Mouse (Mus musculus) T-helper 2 cell (primary cell): ENCODE data around the gene Eif2d.
"Not testable (repeated sequence)": the region's sequence is repeated elsewhere in the genome, so short reads cannot be mapped to it uniquely, and the experiment has no call there.

Source experiments
- in situ Hi-C: fragments of 300-600 bp; cut with MboI, MseI; formaldehyde crosslinking; loops from one replicate; pipeline ENCODE4 v1.15.1; 2025; ENCODE audit warnings: high pct_unique_total_duplicates

The Eif2d gene

GRCm38 (mm10) chr1:131139102-131140095 is 13.6 kb upstream of the Eif2d start:
- in situ Hi-C loops, result no loop called here

- in situ Hi-C loops, result no loop called here
Observed at GRCm38 (mm10) chr1:131141449-131141848, 11.5 kb upstream of the Eif2d start.

GRCm38 (mm10) chr1:131142472-131142871 is 10.5 kb upstream of the Eif2d start:
- in situ Hi-C loops, result no loop called here

GRCm38 (mm10) chr1:131145222-131145621 is 7.8 kb upstream of the Eif2d start:
- in situ Hi-C loops, result not testable (repeated sequence)

GRCm38 (mm10) chr1:131146181-131146614 is 6.8 kb upstream of the Eif2d start:
- in situ Hi-C loops, result no loop called here

- in situ Hi-C loops, result no loop called here
Observed at GRCm38 (mm10) chr1:131149496-131149895, 3.5 kb upstream of the Eif2d start.

- in situ Hi-C loops, result no loop called here
Observed at GRCm38 (mm10) chr1:131155456-131155855, 2.5 kb downstream of the Eif2d start.

GRCm38 (mm10) chr1:131159573-131160327 is 6.8 kb downstream of the Eif2d start:
- in situ Hi-C loops, result not testable (repeated sequence)

- in situ Hi-C loops, result no loop called here
Observed at GRCm38 (mm10) chr1:131161091-131161490, 8.1 kb downstream of the Eif2d start.

GRCm38 (mm10) chr1:131164427-131164826 is 11.4 kb downstream of the Eif2d start:
- in situ Hi-C loops, result no loop called here

GRCm38 (mm10) chr1:131167612-131168011 is 14.6 kb downstream of the Eif2d start:
- in situ Hi-C loops, result no loop called here

- in situ Hi-C loops, result loop anchor here (5.0 kb wide), 1 partner anchor 89 kb away; no protein-coding TSS in a partner anchor
Observed at GRCm38 (mm10) chr1:131173001-131173400, 20.0 kb downstream of the Eif2d start.

GRCm38 (mm10) chr1:131173809-131174208 is 20.8 kb downstream of the Eif2d start:
- in situ Hi-C loops, result loop anchor here (5.0 kb wide), 1 partner anchor 88 kb away; no protein-coding TSS in a partner anchor

GRCm38 (mm10) chr1:131174299-131174861 is 21.4 kb downstream of the Eif2d start:
- in situ Hi-C loops, result loop anchor here (5.0 kb wide), 1 partner anchor 88 kb away; no protein-coding TSS in a partner anchor

GRCm38 (mm10) chr1:131175189-131175588 is 22.2 kb downstream of the Eif2d start:
- in situ Hi-C loops, result loop anchor here (5.0 kb wide), 1 partner anchor 37 kb away; no protein-coding TSS in a partner anchor

GRCm38 (mm10) chr1:131175819-131176218 is 22.8 kb downstream of the Eif2d start:
- in situ Hi-C loops, result loop anchor here (5.0 kb wide), 1 partner anchor 36 kb away; no protein-coding TSS in a partner anchor

GRCm38 (mm10) chr1:131177249-131177648 is 24.3 kb downstream of the Eif2d start:
- in situ Hi-C loops, result loop anchor here (5.0 kb wide), 1 partner anchor 35 kb away; no protein-coding TSS in a partner anchor

- in situ Hi-C loops, result loop anchor here (5.0 kb wide), 1 partner anchor 34 kb away; no protein-coding TSS in a partner anchor
Observed at GRCm38 (mm10) chr1:131178083-131178482, 25.1 kb downstream of the Eif2d start.

- in situ Hi-C loops, result no loop called here
Observed at GRCm38 (mm10) chr1:131180386-131180785, 27.4 kb downstream of the Eif2d start.

- in situ Hi-C loops, result no loop called here
Observed at GRCm38 (mm10) chr1:131181642-131182527, 28.9 kb downstream of the Eif2d start.
